Mouse (Mus musculus): ENCODE data around the gene Olfr876.

The Olfr876 gene

DNA sequence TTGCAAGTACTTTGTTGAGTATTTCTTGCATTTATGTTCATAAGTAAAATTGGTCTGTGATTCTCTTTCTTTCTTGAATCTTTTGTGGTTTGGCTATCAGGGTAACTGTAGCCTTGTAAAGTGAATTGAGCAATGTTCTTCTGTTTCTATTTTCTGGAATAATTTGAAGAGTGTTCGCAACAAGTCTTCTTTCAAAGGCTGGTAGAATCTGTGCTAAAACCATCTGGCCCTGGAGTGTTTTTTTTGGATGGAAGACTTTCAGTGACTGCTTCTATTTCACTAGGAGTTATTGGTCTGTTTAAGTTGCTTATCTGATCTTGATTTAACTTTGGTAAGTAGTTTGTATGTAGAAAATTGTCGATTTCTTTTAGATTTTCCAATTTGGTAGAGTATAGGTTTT, 46.4 kb downstream of the Olfr876 start:
- Histone ChIP-seq H3K36me3 (ENCODE audit: control insufficient read depth, insufficient read depth, low read length, poor library complexity, severe bottlenecking) (no peaks in the 10 kb centered on the region), H3K27me3 (ENCODE audit: control insufficient read depth, insufficient read depth, low read length, poor library complexity, severe bottlenecking) (no peaks in the 10 kb centered on the region)

DNA sequence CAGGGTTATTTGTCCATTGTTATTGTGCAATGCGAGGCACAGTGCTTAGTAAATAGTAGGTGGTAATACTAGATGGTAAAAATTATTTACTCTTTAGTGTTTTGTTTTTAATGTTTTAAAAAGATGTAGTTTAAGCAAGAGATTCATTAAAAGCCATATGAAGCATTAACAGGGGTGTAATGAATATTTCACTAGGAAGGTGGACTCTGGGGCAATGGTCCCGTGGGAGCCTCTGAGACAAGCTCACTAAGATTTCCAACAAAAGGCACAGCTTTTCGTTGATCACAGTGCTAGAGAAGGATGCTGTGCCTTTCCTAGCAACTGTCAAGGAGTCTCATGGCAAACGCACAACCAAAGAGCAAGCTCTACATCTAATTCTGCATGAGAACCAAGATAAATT, 51.1 kb downstream of the Olfr876 start, which contains the start of gene Olfr877:
TSS of gene Olfr877 (plus strand) at position 301 of the 400 bp plus-strand sequence.
- no peaks in the 10 kb centered on the region for H3K36me3 ChIP-seq (ENCODE audit: control insufficient read depth, insufficient read depth, low read length, poor library complexity, severe bottlenecking)
- DNase-seq (ENCODE audit: low read depth, low spot score) = no peak
- H3K27me3 ChIP-seq (ENCODE audit: control insufficient read depth, insufficient read depth, low read length, poor library complexity, severe bottlenecking) = no peaks in the 10 kb centered on the region

More for the DNA sequence above, 46.4 kb downstream of the Olfr876 start:
- DNase-seq (ENCODE audit: low read depth, low spot score) = no peak

Data from splenic B cell, adult 2 months (primary cell).